Mouse (Mus musculus) liver, embryonic 14.5 days (tissue): Measurements from ENCODE around the gene Ramp1.

Experiments
- CTCF ChIP-seq: IDR thresholded peaks from 2 replicates; pipeline ENCODE4 v1.5.1; 2016; ENCODE audit warnings: antibody characterized with exemption, low read depth, control low read depth
- EP300 ChIP-seq: IDR thresholded peaks from 2 replicates; pipeline ENCODE4 v1.6.1; 2016; ENCODE audit warnings: antibody characterized with exemption, low read depth

DNA sequence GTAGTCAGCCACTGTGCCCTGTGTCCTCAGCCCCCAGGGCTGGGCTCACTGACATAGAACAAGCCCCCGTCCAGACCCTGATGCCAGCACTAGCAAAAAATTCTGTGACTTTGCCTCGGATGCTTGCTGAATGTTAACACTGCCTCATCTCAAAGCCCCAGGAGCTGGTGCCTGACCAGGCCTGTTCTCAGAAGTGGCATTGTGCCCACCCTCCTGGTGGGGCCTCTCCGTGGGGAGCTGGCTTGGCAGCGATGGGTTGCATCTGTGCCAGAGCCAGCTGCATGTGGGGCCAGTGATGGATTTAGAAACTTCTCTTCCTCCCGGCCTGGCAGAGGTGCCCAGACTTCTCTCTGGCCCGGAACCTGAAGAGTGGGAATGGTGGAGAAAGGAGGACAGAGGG lies 30.2 kb downstream of the Ramp1 start:
- TF ChIP-seq CTCF: no peak
- no peak for TF ChIP-seq EP300
